Mouse (Mus musculus) ovary, adult 18-20 months (tissue): ENCODE data around the gene Rtn1.

Experiments
- DNase-seq: peaks from one replicate; pipeline ENCODE4 v3.0.0; 2022; ENCODE audit warnings: low spot score, mixed read lengths

Rtn1 gene

GRCm38 (mm10) chr12:72229451-72230196 is 179.2 kb downstream of the Rtn1 start:
- DNase-seq, result no peak

- no peak for DNase-seq
These were observed 181.1 kb downstream of the Rtn1 start for GRCm38 (mm10) chr12:72227731-72228130.

GRCm38 (mm10) chr12:72225371-72225770 is 183.5 kb downstream of the Rtn1 start:
- DNase-seq, result no peak

GRCm38 (mm10) chr12:72223557-72224102 is 185.2 kb downstream of the Rtn1 start:
- DNase-seq, result no peak

- DNase-seq, result no peak
These were observed 195.3 kb downstream of the Rtn1 start for GRCm38 (mm10) chr12:72213554-72213953.

GRCm38 (mm10) chr12:72200828-72201227 is 208.0 kb downstream of the Rtn1 start:
- DNase-seq, result no peak

- DNase-seq, result no peak
These were observed 210.8 kb downstream of the Rtn1 start for GRCm38 (mm10) chr12:72197925-72198486.

- DNase-seq, result no peak
These were observed 211.4 kb downstream of the Rtn1 start for GRCm38 (mm10) chr12:72197434-72197833.

- DNase-seq, result no peak
These were observed 223.9 kb downstream of the Rtn1 start, which contains the start of gene Ccdc175 for GRCm38 (mm10) chr12:72184929-72185328. Gene Ccdc175 (minus strand): TSS chr12:72185029.

GRCm38 (mm10) chr12:72179561-72179960 is 229.3 kb downstream of the Rtn1 start:
- DNase-seq, result no peak

GRCm38 (mm10) chr12:72178322-72178721 is 230.5 kb downstream of the Rtn1 start:
- no peak for DNase-seq
